Mouse (Mus musculus) intestine, postnatal 0 days (tissue): ENCODE results near the gene Aldh3a2. TPM values are rescaled to one million over a fixed set of nuclear protein-coding genes. Genes with fewer than 3 reads are reported as not detected.
A peak's percentile ranks its signal among the peaks of the same experiment; 100 is the strongest.

ENCODE experiments used
- ATAC-seq: fragments of 200-750 bp; cut with Nextera tagmentation; 2 replicates; pipeline ENCODE4 v1.8.0; 2017; ENCODE audit warnings: mild to moderate bottlenecking, moderate TSS enrichment, moderate library complexity
- H3K27ac ChIP-seq: fragments of 300-500 bp; sonication (generic); 2 replicates; pipeline ENCODE4 v1.5.1; 2014; ENCODE audit warnings: mild to moderate bottlenecking, low read depth, low read length, moderate library complexity
- H3K27me3 ChIP-seq: fragments of 300-500 bp; sonication (generic); replicated peaks from 2 replicates; pipeline ENCODE4 v1.6.1; 2014; ENCODE audit warnings: low read length, mixed read lengths; ENCODE audit not compliant: control insufficient read depth, insufficient read depth
- H3K36me3 ChIP-seq: fragments of 300-500 bp; sonication (generic); 2 replicates; pipeline ENCODE4 v1.6.1; 2014; ENCODE audit warnings: mild to moderate bottlenecking, moderate library complexity; ENCODE audit not compliant: control insufficient read depth, insufficient read depth
- H3K4me1 ChIP-seq: fragments of 300-500 bp; sonication (generic); replicated peaks from 2 replicates; pipeline ENCODE4 v1.6.1; 2014; ENCODE audit warnings: antibody characterized with exemption, low read length, mixed read lengths; ENCODE audit not compliant: control insufficient read depth, insufficient read depth
- H3K4me2 ChIP-seq: fragments of 300-500 bp; sonication (generic); replicated peaks from 2 replicates; pipeline ENCODE4 v1.6.1; 2014; ENCODE audit warnings: low read depth, mild to moderate bottlenecking, moderate library complexity
- H3K4me3 ChIP-seq: fragments of 300-500 bp; sonication (generic); 2 replicates; pipeline ENCODE4 v1.5.1; 2014; ENCODE audit warnings: low read depth, low read length
- H3K9ac ChIP-seq: fragments of 300-500 bp; sonication (generic); 2 replicates; pipeline ENCODE4 v1.6.1; 2014; ENCODE audit warnings: mild to moderate bottlenecking, low read depth, low read length
- H3K9me3 ChIP-seq: fragments of 300-500 bp; sonication (generic); 2 replicates; pipeline ENCODE4 v1.6.1; 2016; ENCODE audit warnings: mixed run types; ENCODE audit not compliant: control insufficient read depth
- CTCF ChIP-seq: sonication (generic); IDR thresholded peaks from 2 replicates; pipeline ENCODE4 v1.5.1; 2016; ENCODE audit warnings: low read depth, mild to moderate bottlenecking, control low read depth, antibody characterized with exemption, moderate library complexity
- WGBS: fragments of 180-500 bp; shearing (Covaris S2); extraction: QIAGEN DNeasy Blood & Tissue Kit; methylation state at CpG from one replicate; pipeline ENCODE4 v1.1.7; 2014; 5-methylcytosine and 5-hydroxymethylcytosine counted together
- polyA plus RNA-seq: library from polyadenylated mRNA; unstranded; fragments of >200 nt; fragmentation: Nextera tagmentation; extraction: Ambion mirVana; gene quantifications from 2 replicates; pipeline ENCODE4 v1.2.1, GENCODE M21; 2015

Aldh3a2 gene
- polyA plus RNA-seq, 1 experiment from 2014 or later = 63.1 TPM

DNA sequence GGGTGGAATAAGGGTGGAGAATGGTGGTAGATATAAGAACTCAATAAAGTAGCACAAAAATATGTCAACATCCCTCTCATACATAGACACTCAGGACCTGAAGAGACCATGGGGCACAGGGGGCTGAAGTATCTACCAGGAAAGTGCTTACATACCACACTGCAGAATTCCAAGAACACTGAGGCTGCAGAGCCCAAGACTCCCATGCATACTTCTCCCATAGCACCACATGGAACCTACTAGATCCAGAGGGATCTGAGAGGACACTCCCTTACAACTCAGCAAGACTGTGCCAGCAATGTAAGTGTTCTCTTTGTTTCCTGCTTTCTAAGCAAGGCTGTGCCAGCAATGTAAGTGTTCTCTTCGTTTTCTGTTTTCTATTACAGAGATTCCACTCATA, 83.4 kb downstream of the Aldh3a2 start:
- H3K27ac ChIP-seq = no peak overlapping the region
- no peak for ATAC-seq
- TF ChIP-seq CTCF = no peak

DNA sequence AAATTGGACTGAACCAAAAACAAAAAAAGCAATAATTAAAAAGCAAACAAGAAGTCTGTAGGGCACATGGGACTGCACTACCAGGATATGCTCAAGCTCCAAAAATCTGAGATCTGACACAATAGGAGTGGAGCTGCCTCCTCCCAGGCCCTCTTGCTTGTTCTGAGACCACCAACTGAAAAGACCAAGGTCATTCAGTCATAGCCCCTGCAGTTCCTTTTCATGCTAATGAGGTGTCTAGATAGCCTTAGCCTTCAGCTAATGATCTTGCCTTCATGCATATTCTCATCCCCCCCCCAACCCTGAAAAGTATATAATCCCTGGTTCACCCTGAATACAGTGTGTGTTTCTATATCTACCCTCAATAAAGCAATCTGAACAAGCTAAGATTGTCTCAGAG, 85.6 kb downstream of the Aldh3a2 start:
- TF ChIP-seq CTCF = no peak
- no peaks in the 10 kb centered on the region for H3K27me3 ChIP-seq
- H3K4me2 ChIP-seq = no peak overlapping the region
- no peaks in the 10 kb centered on the region for H3K9me3 ChIP-seq
- ATAC-seq = no peak
- H3K27ac ChIP-seq = no peak overlapping the region
- H3K9ac ChIP-seq = no peak overlapping the region
- H3K4me3 ChIP-seq = no peak overlapping the region
- H3K36me3 ChIP-seq = no peaks in the 10 kb centered on the region
- H3K4me1 ChIP-seq = no peaks in the 10 kb centered on the region

More for the DNA sequence above, 83.4 kb downstream of the Aldh3a2 start:
- Histone ChIP-seq H3K9me3 (no peaks in the 10 kb centered on the region), H3K4me3 (no peak overlapping the region), H3K4me2 (no peak overlapping the region), H3K27me3 (no peaks in the 10 kb centered on the region), H3K4me1 (no peaks in the 10 kb centered on the region), H3K36me3 (no peaks in the 10 kb centered on the region), H3K9ac (no peak overlapping the region)
- WGBS = 72% methylated on average over 1 of the region's 1 CpGs

DNA sequence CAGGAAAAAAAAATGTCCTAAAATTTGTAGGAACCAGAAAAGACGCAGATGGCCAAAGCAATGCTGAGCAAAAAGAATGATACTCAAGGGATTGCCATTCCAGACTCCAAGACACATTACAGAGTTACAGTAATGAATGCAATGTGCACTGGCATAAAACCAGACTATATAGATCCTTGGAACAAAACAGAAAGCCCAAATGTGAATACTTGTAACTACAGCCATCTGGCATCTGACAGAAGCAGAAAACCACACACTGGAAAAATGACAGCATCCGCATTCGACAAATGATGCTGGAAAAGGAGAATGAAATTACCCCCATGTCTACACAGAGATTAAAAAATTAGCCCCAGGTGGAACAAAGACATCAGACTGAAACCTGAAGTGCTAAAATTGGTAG, 86.9 kb downstream of the Aldh3a2 start:
- TF ChIP-seq CTCF = no peak
- no peak for ATAC-seq

DNA sequence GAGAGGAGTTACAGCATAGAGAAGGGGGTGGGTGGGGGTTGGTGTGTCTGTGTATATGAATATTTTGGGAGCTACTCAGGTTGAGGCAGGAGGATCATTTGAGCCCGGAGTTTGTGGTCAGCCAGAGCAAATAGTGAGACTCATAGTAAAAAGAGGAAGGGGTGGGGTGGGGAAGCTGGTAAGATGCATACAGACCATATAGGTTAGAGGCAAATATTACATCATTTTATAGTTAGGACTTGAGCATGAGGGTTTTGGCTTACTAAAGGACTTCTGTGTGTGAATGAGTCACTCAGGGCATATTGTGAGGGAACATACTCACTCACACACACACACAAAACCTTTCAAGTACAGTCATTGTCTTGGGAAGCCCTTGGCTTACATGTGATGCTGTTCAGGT, 90.9 kb downstream of the Aldh3a2 start:
- H3K27me3 ChIP-seq = no peaks in the 10 kb centered on the region
- TF ChIP-seq CTCF = no peak
- H3K9ac ChIP-seq = no peak overlapping the region
- H3K27ac ChIP-seq = no peak overlapping the region
- H3K4me2 ChIP-seq = no peak overlapping the region
- H3K4me3 ChIP-seq = no peak overlapping the region
- H3K9me3 ChIP-seq = no peaks in the 10 kb centered on the region
- H3K4me1 ChIP-seq = no peaks in the 10 kb centered on the region
- H3K36me3 ChIP-seq = no peaks in the 10 kb centered on the region
- 82% methylated on average over 1 of the region's 1 CpGs for WGBS
- no peak for ATAC-seq

More for the DNA sequence above, 86.9 kb downstream of the Aldh3a2 start:
- 90% methylated on average over 3 of the region's 3 CpGs for WGBS
- H3K9me3 ChIP-seq = no peaks in the 10 kb centered on the region
- no peak overlapping the region for H3K4me2 ChIP-seq
- H3K27me3 ChIP-seq = no peaks in the 10 kb centered on the region
- no peak overlapping the region for H3K9ac ChIP-seq
- no peak overlapping the region for H3K4me3 ChIP-seq
- no peak overlapping the region for H3K27ac ChIP-seq
- no peaks in the 10 kb centered on the region for H3K36me3 ChIP-seq
- no peaks in the 10 kb centered on the region for H3K4me1 ChIP-seq

DNA sequence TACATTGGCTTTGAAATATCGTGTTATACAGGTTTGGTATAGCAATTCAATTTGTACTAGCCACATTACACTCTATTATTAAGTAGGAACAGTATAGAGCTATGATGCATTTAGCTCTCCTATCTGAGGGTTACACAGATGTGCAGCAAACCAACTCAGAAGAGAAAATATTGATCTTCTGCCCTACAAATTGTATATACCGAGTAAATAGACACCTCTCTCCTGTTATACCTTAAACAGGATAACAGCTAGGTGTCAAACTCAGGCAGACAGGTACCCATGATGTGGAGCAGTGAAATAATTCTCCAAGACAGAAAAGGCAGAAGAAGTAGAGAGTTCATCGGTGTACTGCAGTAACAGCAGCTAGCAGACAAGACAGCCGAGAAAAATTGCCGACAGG, 91.5 kb downstream of the Aldh3a2 start:
- ATAC-seq = no peak
- no peak for TF ChIP-seq CTCF
- H3K36me3 ChIP-seq = no peaks in the 10 kb centered on the region
- no peak overlapping the region for H3K9ac ChIP-seq
- H3K4me3 ChIP-seq = no peak overlapping the region
- H3K9me3 ChIP-seq = no peaks in the 10 kb centered on the region
- H3K27ac ChIP-seq = no peak overlapping the region
- H3K4me2 ChIP-seq = peak overlapping the region; percentile 59; the same call in 1 of the 2 replicates
- H3K27me3 ChIP-seq = no peaks in the 10 kb centered on the region
- H3K4me1 ChIP-seq = no peaks in the 10 kb centered on the region
- WGBS = 75% methylated on average over 5 of the region's 5 CpGs

DNA sequence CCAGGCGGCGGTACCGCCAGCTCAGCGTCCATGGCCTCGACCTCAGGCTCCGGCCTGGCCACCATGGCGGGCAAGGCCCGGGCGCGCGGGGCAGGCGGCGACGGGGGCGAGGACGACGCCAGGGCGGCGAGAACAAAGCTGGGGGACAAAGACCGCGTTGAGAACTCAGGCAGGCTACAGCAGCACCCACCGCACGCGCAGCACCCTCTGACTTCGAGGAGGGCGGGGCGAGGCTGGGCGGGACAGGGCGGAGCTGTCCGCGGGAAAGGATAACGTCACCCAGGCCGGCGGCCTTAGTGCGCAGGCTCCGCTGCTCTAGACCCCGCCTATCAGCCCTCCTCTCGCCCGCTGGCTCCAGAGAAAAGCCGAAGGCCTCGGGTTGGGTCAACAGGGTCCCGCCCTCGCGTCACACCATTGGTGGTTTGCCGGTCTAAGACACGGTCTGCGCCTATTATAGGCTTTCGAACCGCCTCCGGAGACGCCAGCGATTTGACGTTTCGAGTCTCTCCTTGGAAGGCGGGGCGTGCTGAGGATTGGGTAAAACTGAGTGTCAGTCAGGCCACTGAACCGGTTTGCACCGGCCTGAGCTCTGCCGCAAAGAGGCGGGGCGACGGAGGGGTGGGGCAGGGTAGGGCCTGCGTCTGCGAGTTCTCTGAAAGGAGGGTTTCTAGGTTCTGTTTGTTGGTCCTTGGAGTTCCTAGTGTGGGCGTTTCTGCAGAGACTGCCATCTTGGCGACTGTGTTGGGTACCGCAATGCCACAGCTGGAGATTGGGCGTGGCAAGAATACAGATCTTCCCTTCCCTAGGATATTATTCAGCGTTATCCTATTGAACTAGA, 92.2 kb downstream of the Aldh3a2 start, which contains the start of gene Usp22:
Gene Usp22, minus strand, starts transcription at position 235 of the 838 bp plus-strand sequence.
- Histone ChIP-seq H3K4me3 (peak within 1 kb of the TSS; percentile 70), H3K36me3 (no peaks in the 10 kb centered on the region), H3K4me1 (no peaks in the 10 kb centered on the region), H3K4me2 (peak within 1 kb of the TSS; percentile 94), H3K27me3 (no peaks in the 10 kb centered on the region), H3K27ac (peak within 1 kb of the TSS; percentile 92), H3K9me3 (no peaks in the 10 kb centered on the region), H3K9ac (peak within 1 kb of the TSS; percentile 83)
- peak; percentile 99 for ATAC-seq
- TF ChIP-seq CTCF = peak; percentile 41; the same call in 1 of the 2 replicates
- WGBS = under 1% methylated on average over 69 of the region's 69 CpGs
